In genomic region chr3:15157842-15158241, GRCm38 (mm10) we compare ENCODE assay signal across 28 mouse cellular contexts.
"Had no signal": no experiment of that assay in that cellular context is flagged by ENCODE, and none has a peak within 500 bp of the region (broad histone marks: within the 10 kb centered on the region; RNA-seq: fewer than 3 reads in every experiment).

No protein-coding gene starts in this region.

- H3K9me3 ChIP-seq: embryonic facial prominence, embryonic 10.5 days; embryonic facial prominence, embryonic 12.5 days; embryonic facial prominence, embryonic 13.5 days; embryonic facial prominence, embryonic 15.5 days; forebrain, embryonic 10.5 days; forebrain, embryonic 12.5 days; forebrain, embryonic 13.5 days; forebrain, embryonic 15.5 days had no signal

- H3K4me1 ChIP-seq: embryonic facial prominence, embryonic 10.5 days; embryonic facial prominence, embryonic 12.5 days; embryonic facial prominence, embryonic 15.5 days; forebrain, embryonic 10.5 days; forebrain, embryonic 12.5 days; forebrain, embryonic 13.5 days had no signal

- ATAC-seq: forebrain, embryonic 13.5 days; forebrain, embryonic 14.5 days; forebrain, embryonic 15.5 days; forebrain, embryonic 16.5 days; forebrain, postnatal 0 days had no signal

- H3K4me3 ChIP-seq: embryonic facial prominence, embryonic 10.5 days; embryonic facial prominence, embryonic 12.5 days; embryonic facial prominence, embryonic 13.5 days; embryonic facial prominence, embryonic 15.5 days; erythroblast, embryonic 14.5 days; forebrain, embryonic 10.5 days; forebrain, embryonic 12.5 days; forebrain, embryonic 13.5 days; forebrain, embryonic 15.5 days; gastrocnemius, adult 2 months had no signal

- DNase-seq: cerebellum, adult 18-20 months; cerebellum, adult 2 months; cerebellum, adult 8-10 months; cerebellum, adult 9-10 months; cerebellum, adult 9-11 months; cerebellum, postnatal 10 days; cerebellum, postnatal 14 days; cerebellum, postnatal 25 days; cerebellum, postnatal 36 days; embryo, embryonic 11 days; forebrain, postnatal 0 days; gastrocnemius, adult 2 months; gastrocnemius, postnatal 10 days; gastrocnemius, postnatal 14 days; gastrocnemius, postnatal 25 days; gastrocnemius, postnatal 36 days; heart, adult 11 months had no signal

- H3K9ac ChIP-seq: embryonic facial prominence, embryonic 12.5 days; embryonic facial prominence, embryonic 13.5 days; embryonic facial prominence, embryonic 15.5 days; forebrain, embryonic 12.5 days; forebrain, embryonic 13.5 days; forebrain, embryonic 15.5 days; forebrain, postnatal 0 days had no signal

- H3K27ac ChIP-seq: embryonic facial prominence, embryonic 10.5 days; embryonic facial prominence, embryonic 12.5 days; embryonic facial prominence, embryonic 13.5 days; embryonic facial prominence, embryonic 15.5 days; forebrain, embryonic 10.5 days; forebrain, embryonic 12.5 days; forebrain, embryonic 13.5 days; forebrain, embryonic 15.5 days; gastrocnemius, adult 2 months had no signal

- H3K27me3 ChIP-seq: embryonic facial prominence, embryonic 12.5 days; embryonic facial prominence, embryonic 13.5 days; embryonic facial prominence, embryonic 15.5 days; forebrain, embryonic 12.5 days; forebrain, embryonic 13.5 days; forebrain, embryonic 15.5 days had no signal

- H3K36me3 ChIP-seq: embryonic facial prominence, embryonic 10.5 days; embryonic facial prominence, embryonic 12.5 days; embryonic facial prominence, embryonic 13.5 days; embryonic facial prominence, embryonic 15.5 days; forebrain, embryonic 10.5 days; forebrain, embryonic 12.5 days; forebrain, embryonic 15.5 days had no signal

- H3K4me2 ChIP-seq: embryonic facial prominence, embryonic 12.5 days; embryonic facial prominence, embryonic 13.5 days; embryonic facial prominence, embryonic 15.5 days; forebrain, embryonic 12.5 days; forebrain, embryonic 13.5 days; forebrain, embryonic 15.5 days had no signal
